Mouse (Mus musculus): ENCODE measurements around the gene Hnrnpl. TPM values are rescaled to one million over a fixed set of nuclear protein-coding genes. Genes with fewer than 3 reads are reported as not detected.

Gene Hnrnpl
- total and polyA plus RNA-seq, 3 experiments, result 296 to 645 (median 371) TPM

- peak; percentile 91 for TF ChIP-seq ZNF384 (IDR thresholded peaks at IDR 0.05; ENCODE audit: low read depth, low read length)
- TF ChIP-seq RAD21 (IDR thresholded peaks at IDR 0.05; ENCODE audit: low read depth, low read length), result peak; percentile 68
- 0 out of 2 replicates have a peak, but pooled peaks have one; percentile 16 for TF ChIP-seq NRF1 (IDR thresholded peaks at IDR 0.05; ENCODE audit: low read depth, low read length)
- TF ChIP-seq BHLHE40 (IDR thresholded peaks at IDR 0.05; ENCODE audit: low read depth, low read length), result peak; percentile 46; the same call in 1 of the 2 replicates
- peak; percentile 40; the same call in 1 of the 2 replicates for TF ChIP-seq TCF12 (IDR thresholded peaks at IDR 0.05; ENCODE audit: low read depth, low read length)
- no peak for TF ChIP-seq MEF2A (IDR thresholded peaks at IDR 0.05; ENCODE audit: borderline replicate concordance, low read depth, low read length)
- no peak for TF ChIP-seq RCOR1 (conservative IDR thresholded peaks at IDR 0.05; ENCODE audit: low read depth, low read length)
- TF ChIP-seq ZC3H11A (IDR thresholded peaks at IDR 0.05; ENCODE audit: low read depth, low read length), result peak; percentile 3; the same call in 1 of the 2 replicates
- peak; percentile 25; the same call in 1 of the 2 replicates for TF ChIP-seq HCFC1 (IDR thresholded peaks at IDR 0.05; ENCODE audit: low read depth, low read length)
- TF ChIP-seq CTCF (conservative IDR thresholded peaks at IDR 0.05 in 1 of 2, IDR thresholded peaks at IDR 0.05 in 1 of 2; ENCODE audit: low read depth in 2 of 2, low read length in 2 of 2), result peak in 1 of 2 experiments; percentile 72; a peak in 2 of 4 replicates
- TF ChIP-seq NELFE (IDR thresholded peaks at IDR 0.05; ENCODE audit: low read depth, low read length), result peak; percentile 22; the same call in 1 of the 2 replicates
- no peak for TF ChIP-seq CHD1 (IDR thresholded peaks at IDR 0.05; ENCODE audit: low read depth, low read length)
- 0 out of 2 replicates have a peak, but pooled peaks have one; percentile 11 for TF ChIP-seq ELF1 (IDR thresholded peaks at IDR 0.05; ENCODE audit: low read depth, low read length)
- TF ChIP-seq IRF4 (IDR thresholded peaks at IDR 0.05; ENCODE audit: low read depth, low read length), result 0 out of 2 replicates have a peak, but pooled peaks have one; percentile 4
- peak; percentile 45; the same call in 1 of the 2 replicates for TF ChIP-seq MYC (IDR thresholded peaks at IDR 0.05; ENCODE audit: low read depth, low read length)
- peak; percentile 32; the same call in 1 of the 2 replicates for TF ChIP-seq MXI1 (IDR thresholded peaks at IDR 0.05; ENCODE audit: low read depth, low read length)
- TF ChIP-seq SMC3 (IDR thresholded peaks at IDR 0.05; ENCODE audit: low read depth, low read length), result peak; percentile 66
- TF ChIP-seq POLR2A (IDR thresholded peaks at IDR 0.05; ENCODE audit: low read depth, low read length), result peak; percentile 36
- TF ChIP-seq EP300 (IDR thresholded peaks at IDR 0.05; ENCODE audit: low read length), result no peak
- H3K9ac ChIP-seq (ENCODE audit: insufficient read depth, low read depth), result peak overlapping the region; percentile 37
- H3K27me3 ChIP-seq (replicated peaks), result no peaks in the 10 kb centered on the region
- dilution Hi-C loops (cut with MboI; ENCODE audit: extremely low pct_ligation_motif_present, extremely low pct_unique_long_range_greater_than_20kb, low sequenced_read_pairs) (no loop called here), in situ Hi-C loops (cut with MboI; ENCODE audit: low pct_ligation_motif_present, low pct_unique_long_range_greater_than_20kb, low sequenced_read_pairs) (loop anchor here (25.0 kb wide), 1 partner anchor 245 kb away; no protein-coding TSS in a partner anchor)
- H3K4me3 ChIP-seq (replicated peaks in 1 of 3; ENCODE audit: low read depth in 2 of 3, low read length in 2 of 3, poor library complexity in 1 of 3), result peak overlapping the region; percentile 4 to 42 (median 21)
- peak overlapping the region; percentile 18 for H3K4me2 ChIP-seq (ENCODE audit: insufficient read depth, low read depth, poor library complexity, severe bottlenecking)
- H3K9me3 ChIP-seq (replicated peaks; ENCODE audit: low read length), result no peaks in the 10 kb centered on the region
- peaks cover 9% of the 10 kb centered on the region for H3K79me2 ChIP-seq (replicated peaks; ENCODE audit: control insufficient read depth, extremely low read depth, insufficient read depth, poor library complexity, severe bottlenecking)
- peaks cover 37 to 68% of the 10 kb centered on the region in 2 experiments for H3K4me1 ChIP-seq (ENCODE audit: control insufficient read depth in 1 of 2, insufficient read depth in 2 of 2)
- H3K27ac ChIP-seq (ENCODE audit: insufficient read depth, low read depth), result peak overlapping the region; percentile 92
- peaks cover 2 to 5% of the 10 kb centered on the region in 2 experiments for H3K36me3 ChIP-seq (replicated peaks in 1 of 2; ENCODE audit: control insufficient read depth in 1 of 2, insufficient read depth in 1 of 2, low read length in 1 of 2)
- DNase-seq (ENCODE audit: extremely low read depth), result no peak
Observed at GRCm38 (mm10) chr7:28792391-28793185, 15.8 kb upstream of the Hnrnpl start.

Measured in CH12.LX (cell line).